In the genomic region with DNA sequence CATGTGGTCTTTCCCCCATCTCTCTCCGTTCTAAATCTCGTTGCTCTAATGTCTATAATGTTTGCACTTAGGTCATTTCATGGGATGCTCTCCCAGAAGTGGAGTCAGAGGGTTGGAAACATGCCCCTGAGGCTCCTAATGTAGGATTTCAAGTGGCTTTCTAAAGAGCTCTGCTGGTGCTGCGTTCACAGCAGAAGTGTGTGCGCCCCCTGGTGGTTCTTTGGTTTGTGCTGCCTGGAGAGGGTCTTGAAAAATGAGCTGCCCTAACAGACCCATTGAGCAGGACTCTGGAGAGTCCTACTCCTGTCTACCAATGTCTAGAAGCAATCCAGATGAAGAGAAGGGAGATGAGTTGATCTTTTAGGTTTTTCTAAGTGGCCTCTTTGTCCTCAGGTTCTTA, we compare ENCODE assay signal across 7 mouse cellular contexts. TPM values are rescaled to one million over a fixed set of nuclear protein-coding genes. Genes with fewer than 3 reads are reported as not detected.
DNase-seq lines count a peak whose midpoint lies in the region; ATAC-seq and TF ChIP-seq lines count a peak whose summit lies in the region.

No protein-coding gene starts in this region.

- intact Hi-C loops in heart, postnatal 10 days (cut with DNase I): loop anchor here (1.0 to 5.0 kb wide), 3 partner anchors 29 to 152 kb away; no protein-coding TSS in a partner anchor

- H3K27ac ChIP-seq in ES-E14 (ENCODE audit: insufficient read depth, low read depth, low read length, poor library complexity, severe bottlenecking): no peak overlapping the region
- H3K27ac ChIP-seq in midbrain, embryonic 13.5 days: 0 out of 2 replicates have a peak overlapping the region, but pooled peaks have one; percentile 3

- H3K27me3 ChIP-seq in midbrain, embryonic 13.5 days: 0 out of 2 replicates have a peak, but pooled peaks cover 3% of the 10 kb centered on the region

- in situ Hi-C loops in ES-E14 (cut with MboI; ENCODE audit: low sequenced_read_pairs in 2 of 2, unreplicated experiment in 2 of 2): loop anchor here in 1 of 2 experiments (5.0 kb wide), 1 partner anchor 52 kb away; no protein-coding TSS in a partner anchor

- no peak overlapping the region for H3K4me3 ChIP-seq in ES-E14 (ENCODE audit: insufficient read depth in 1 of 2, low read depth in 1 of 2, low read length in 2 of 2, poor library complexity in 1 of 2, severe bottlenecking in 1 of 2)
- H3K4me3 ChIP-seq in midbrain, embryonic 13.5 days (replicated peaks): no peak overlapping the region

- 8% methylated on average over 4 of the region's 4 CpGs for WGBS in midbrain, embryonic 13.5 days

- no peak overlapping the region for H3K9ac ChIP-seq in ES-E14 (ENCODE audit: insufficient read depth, low read depth, low read length, poor library complexity, severe bottlenecking)
- H3K9ac ChIP-seq in midbrain, embryonic 13.5 days (replicated peaks): no peak overlapping the region

- ATAC-seq in midbrain, embryonic 13.5 days: 0 out of 2 replicates have a peak, but pooled peaks have one; percentile 28

- H3K4me2 ChIP-seq in midbrain, embryonic 13.5 days (replicated peaks): no peak overlapping the region

- H3K9me3 ChIP-seq in ES-E14 (ENCODE audit: control insufficient read depth, insufficient read depth, low read depth, low read length): no peaks in the 10 kb centered on the region
- no peaks in the 10 kb centered on the region for H3K9me3 ChIP-seq in midbrain, embryonic 13.5 days

- peaks cover 3 to 5% of the 10 kb centered on the region in 2 experiments; a peak in 3 of 4 replicates for H3K4me1 ChIP-seq in ES-E14 (ENCODE audit: control insufficient read depth in 2 of 2, insufficient read depth in 2 of 2, low read length in 2 of 2, poor library complexity in 1 of 2)
- peaks cover 18% of the 10 kb centered on the region for H3K4me1 ChIP-seq in midbrain, embryonic 13.5 days (replicated peaks)

- peak; percentile 89 for DNase-seq in ES-E14 (ENCODE audit: low read depth, low spot score)
- DNase-seq in adrenal gland, adult 8-10 months: peak; percentile 37
- peak; percentile 80 for DNase-seq in embryo, embryonic 9.5 days (ENCODE audit: extremely low spot score)
- peak; percentile 73 to 87 for DNase-seq in heart, postnatal 10 days
- DNase-seq in left cerebral cortex, adult 8-10 months (ENCODE audit: low spot score in 2 of 2): peak; percentile 34 to 50
- DNase-seq in spleen, postnatal 14 days (ENCODE audit: low spot score in 2 of 2): peak; percentile 49 to 70

- no peaks in the 10 kb centered on the region for H3K36me3 ChIP-seq in ES-E14 (ENCODE audit: control insufficient read depth, insufficient read depth, low read length, poor library complexity, severe bottlenecking)
- no peaks in the 10 kb centered on the region for H3K36me3 ChIP-seq in midbrain, embryonic 13.5 days

TF ChIP-seq in ES-E14, 5 proteins besides CTCF, POLR2A, EP300 and RAD21:
- peak; percentile 78; the same call in 1 of the 2 replicates for TF ChIP-seq ZC3H11A (IDR thresholded peaks at IDR 0.05; ENCODE audit: borderline replicate concordance, low read depth, low read length)
- TF ChIP-seq CHD2 (IDR thresholded peaks at IDR 0.05; ENCODE audit: low read depth, low read length): no peak
TF ChIP-seq in ES-E14: peak in this region for 1.

RNA-seq across cellular contexts. Expression of gene Tcl1b2, which starts 41.8 kb away (rescaled TPM):
- not detected in 2 replicates for total RNA-seq in ES-E14 (2012; rRNA removed)
- not detected for total RNA-seq in adrenal gland, adult 8-10 months (2022)
- total RNA-seq in heart, postnatal 10 days (2021): not detected
- not detected for total RNA-seq in left cerebral cortex, adult 8-10 months (2022)
- not detected in 2 replicates for polyA plus RNA-seq in midbrain, embryonic 13.5 days (2015; fragmentation: Nextera tagmentation; extraction: Ambion mirVana)

RNA-seq across cellular contexts. Expression of gene Tcl1b1, which starts 55.5 kb away (rescaled TPM):
- total RNA-seq in ES-E14 (2012; rRNA removed): not detected in 2 replicates
- not detected for total RNA-seq in adrenal gland, adult 8-10 months (2022)
- not detected for total RNA-seq in heart, postnatal 10 days (2021)
- total RNA-seq in left cerebral cortex, adult 8-10 months (2022): not detected
- polyA plus RNA-seq in midbrain, embryonic 13.5 days (2015; fragmentation: Nextera tagmentation; extraction: Ambion mirVana): not detected in 2 replicates

Comparison
In these comparisons a context has a peak if more than half of its experiments do, and no peak if none do; other contexts are left out.
1. DNase-seq: peak in every context shown above with its lines; median percentile 89 in ES-E14; 80 in embryo, embryonic 9.5 days; 80 in heart, postnatal 10 days; 60 in spleen, postnatal 14 days; 42 in left cerebral cortex, adult 8-10 months; 37 in adrenal gland, adult 8-10 months.